Mouse (Mus musculus): ENCODE measurements around the gene Ikzf2.

Gene Ikzf2

DNA sequence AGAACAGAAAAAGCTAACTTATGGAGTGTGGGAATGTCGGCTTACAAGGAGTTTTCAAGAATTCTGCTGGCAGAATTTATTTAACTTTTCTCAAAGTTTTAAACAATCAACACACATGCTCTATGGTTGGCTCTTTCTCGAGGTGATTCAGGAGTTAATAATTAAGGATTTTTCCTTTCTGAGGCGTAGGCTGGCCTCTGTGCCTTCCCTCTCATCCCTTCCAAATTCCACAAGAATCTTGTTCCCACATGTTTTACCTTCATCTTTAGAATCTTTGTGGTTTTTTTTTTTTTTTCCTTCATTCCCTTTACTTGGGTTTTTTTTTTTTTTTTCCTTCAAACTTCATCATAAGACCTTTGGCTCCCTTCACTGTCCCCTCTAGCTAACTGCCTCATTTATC lies 178.8 kb downstream of the Ikzf2 start:
- DNase-seq (ENCODE audit: low spot score), result no peak

DNA sequence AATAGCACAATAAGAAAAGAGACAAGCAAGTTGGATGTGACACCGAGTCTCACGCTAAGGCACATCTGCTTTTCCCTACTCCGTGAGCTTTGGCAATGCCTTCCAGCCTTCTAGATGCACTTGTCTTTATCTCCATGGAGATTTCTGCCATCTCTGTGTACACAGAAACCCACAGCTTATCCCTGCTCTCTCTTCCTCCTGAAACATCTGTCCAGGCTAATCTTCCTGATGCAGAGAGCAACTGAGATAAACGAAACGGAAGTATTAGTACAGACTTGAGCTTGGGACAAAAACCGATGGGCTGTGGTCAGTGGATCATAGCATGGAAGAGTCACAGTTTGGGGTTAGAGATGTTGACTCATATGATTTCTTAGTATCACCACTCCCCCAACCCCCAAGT lies 179.5 kb downstream of the Ikzf2 start:
- no peak for DNase-seq (ENCODE audit: low spot score)

DNA sequence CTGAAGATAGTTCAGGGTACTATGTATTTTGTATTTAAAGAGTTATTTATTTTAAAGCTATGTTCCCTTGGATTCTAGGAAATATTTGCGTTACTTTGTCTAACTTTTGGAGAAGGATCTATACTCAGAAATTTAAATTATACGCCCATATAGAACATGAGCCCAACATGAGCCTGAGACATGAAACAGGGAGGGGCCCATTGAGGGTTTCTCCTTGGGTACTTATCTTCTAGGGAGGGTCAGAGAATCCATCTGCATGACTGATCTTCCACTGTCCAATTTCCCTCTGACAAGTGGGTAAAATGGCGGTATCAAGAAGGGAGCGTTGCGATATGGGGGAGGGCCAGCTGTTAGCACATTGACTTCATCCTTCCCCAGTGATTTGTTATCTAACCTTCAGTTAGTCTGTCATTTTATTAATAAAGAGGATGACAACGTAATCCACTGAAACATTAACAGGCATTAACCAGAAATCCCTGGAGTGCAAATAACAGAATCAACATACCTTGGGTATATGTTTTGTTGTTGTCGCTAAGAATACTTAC lies 180.4 kb downstream of the Ikzf2 start:
- no peak for DNase-seq (ENCODE audit: low spot score)

DNA sequence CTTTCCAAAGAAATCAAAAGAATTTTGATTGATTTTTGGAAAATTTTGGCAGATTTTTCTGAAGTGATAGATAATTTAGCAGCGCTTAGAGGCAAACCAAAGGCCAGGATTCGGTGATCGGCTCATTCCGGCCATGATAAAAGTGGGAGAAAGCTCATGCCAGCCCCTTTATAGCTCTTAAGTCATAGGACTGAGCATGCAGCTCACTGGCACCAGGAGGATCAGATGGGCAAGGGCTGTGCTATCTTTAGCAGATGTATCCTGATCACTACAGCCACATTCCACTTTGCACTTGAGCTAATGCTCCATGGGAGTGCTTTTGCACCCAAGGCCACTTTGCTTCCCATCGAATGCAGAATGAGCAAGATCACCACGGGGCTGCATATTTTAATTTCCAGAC lies 181.0 kb downstream of the Ikzf2 start:
- DNase-seq (ENCODE audit: low spot score), result no peak

DNA sequence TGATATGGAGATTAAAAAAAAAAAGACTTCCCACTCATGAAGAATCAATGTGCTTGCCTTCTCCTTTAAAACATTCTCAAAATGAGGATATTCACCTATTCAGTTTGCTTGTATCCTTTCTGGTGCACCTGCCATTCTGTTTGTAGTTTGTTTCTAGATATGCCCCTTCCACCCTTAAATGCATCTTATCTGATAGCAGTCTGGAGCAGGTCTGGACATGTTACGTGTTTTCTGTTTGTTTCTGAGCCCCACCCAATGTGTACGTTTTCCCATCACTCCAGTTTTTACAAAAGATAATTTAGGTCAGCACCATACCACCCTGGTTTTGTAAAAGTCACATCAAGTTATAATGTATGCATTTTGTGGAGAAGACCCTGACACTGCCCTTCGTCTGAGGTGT lies 186.7 kb downstream of the Ikzf2 start:
- DNase-seq (ENCODE audit: low spot score), result no peak

DNA sequence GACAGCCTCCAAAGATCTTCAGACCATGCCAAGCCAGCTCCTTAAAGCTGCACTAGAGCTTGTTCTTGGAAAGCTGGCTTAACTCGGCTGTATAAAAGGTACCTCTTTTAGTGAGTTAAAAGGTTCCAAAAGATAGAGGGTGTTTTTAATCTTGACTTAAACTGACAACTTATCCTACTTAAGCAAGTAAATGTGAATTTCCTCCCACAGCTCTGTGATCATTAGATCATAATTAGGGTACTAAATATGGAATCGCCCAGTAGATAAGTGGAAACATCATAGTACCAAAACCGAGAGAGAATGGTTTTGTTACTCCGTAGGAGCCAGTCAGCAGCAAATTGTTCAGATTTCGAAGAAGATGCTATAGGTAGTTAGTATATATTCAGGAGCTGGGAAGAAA lies 187.4 kb downstream of the Ikzf2 start:
- no peak for DNase-seq (ENCODE audit: low spot score)

DNA sequence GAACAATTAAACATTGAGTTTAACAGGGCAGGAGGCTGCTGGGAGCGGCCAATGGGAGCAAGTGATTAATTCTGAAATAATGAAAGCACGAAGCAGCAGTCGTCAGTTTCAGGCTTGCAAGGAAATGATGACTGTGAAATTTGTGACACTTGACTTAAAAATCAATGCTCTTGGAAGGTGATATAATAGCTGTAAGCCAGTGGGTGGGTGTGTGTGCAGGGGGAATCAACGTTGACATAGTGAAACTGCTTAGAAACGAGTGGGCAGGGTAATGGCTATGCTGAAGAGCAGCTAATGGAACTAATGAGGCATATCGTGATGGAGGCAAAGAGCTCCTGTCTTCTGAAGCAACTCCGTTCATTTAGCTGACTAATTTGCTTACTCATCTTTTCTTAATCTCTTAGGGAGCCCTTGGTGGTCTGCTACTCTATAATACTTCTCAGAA lies 188.2 kb downstream of the Ikzf2 start:
- peak; percentile 36 for DNase-seq (ENCODE audit: low spot score)

DNA sequence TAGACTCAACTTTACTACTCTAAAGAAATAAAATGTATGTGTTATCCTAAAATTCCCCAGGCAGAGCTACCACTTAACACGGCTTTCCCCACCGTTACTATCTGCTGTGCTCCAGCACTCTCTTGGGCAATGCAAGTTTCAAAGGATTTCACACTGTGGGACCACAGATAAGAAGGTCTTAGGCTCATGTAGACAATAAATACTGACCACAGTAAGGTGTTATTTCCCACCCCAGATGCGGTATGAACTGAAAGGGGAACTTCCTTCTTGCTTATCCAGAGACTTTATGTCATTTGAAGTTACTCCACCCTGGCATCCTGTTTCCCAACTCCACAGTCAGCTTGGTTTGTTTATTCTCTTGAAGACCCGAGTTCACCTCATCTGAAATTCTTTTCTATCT lies 191.0 kb downstream of the Ikzf2 start:
- no peak for DNase-seq (ENCODE audit: low spot score)

DNA sequence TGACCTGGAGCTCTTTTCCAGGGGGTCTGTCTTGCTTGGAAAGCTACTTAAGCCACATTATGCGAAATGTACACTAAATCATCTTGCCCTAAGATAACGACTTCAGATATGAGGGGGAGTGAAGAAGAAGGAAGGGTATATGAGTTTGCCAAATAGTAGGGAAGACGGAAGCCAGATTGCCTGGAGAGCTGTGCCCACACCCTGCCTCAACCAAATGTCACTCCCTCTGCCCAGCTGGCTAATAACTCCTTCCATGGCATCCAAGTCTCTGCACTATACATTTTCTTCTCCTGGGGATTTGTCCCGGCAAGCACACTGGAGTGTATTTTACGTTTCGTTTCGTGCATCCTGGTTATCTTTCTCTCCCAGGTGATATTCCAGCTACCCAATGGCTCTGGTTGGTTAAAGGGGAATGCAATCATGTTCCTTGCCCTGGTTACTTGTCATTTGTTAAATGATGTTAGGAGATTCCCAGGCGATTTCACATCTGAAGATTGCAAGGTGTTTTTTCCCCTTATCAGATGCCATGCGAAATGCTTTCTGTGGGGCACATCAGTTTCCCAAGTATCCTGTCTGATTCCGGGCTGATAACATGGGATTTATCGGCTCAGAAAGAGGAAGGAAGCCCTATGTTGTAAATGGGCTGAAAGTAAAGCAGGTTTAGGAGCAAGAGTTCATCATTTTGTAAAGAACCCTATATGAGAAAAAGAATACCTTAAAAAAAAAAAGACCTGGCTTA lies 193.6 kb downstream of the Ikzf2 start:
- no peak for DNase-seq (ENCODE audit: low spot score)

DNA sequence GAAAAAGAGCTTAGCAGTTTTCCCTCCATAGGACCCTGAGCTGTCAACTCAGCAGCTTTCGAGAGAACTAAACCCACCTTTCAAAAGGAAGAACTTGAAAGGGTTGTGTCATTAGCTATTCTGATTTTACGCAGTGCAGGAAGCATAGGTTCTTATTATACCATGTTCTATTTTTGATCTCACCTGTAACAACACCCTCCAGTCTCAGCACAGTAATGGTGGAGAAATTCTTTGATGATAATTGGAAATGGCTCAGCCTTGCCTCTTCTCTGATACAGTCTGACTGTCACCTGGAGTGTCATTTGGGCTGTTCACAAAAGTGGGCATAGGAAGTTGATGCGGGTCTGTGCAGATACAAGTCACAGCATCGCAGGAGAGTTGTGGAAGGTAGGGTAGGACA lies 195.0 kb downstream of the Ikzf2 start:
- no peak for DNase-seq (ENCODE audit: low spot score)

DNA sequence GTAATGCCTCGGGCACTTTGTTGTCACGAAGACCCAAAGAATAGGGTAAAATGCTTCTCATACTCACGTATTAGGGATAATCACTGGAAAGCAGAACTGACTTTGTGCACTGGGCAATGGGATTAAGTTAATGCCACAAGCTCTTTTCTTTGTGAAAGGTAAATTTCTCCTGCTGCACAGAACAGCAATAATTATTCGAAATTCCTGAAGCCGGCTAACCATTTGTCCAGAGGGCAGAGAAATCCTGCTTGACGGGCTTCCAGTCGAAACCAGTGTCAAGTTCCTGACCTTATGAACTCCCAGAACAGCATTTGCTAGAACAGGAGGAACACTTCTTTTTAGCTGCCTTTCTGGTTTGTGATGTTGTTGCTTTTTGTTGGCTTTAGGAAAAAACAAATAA lies 198.0 kb downstream of the Ikzf2 start:
- DNase-seq (ENCODE audit: low spot score), result peak; percentile 52

DNA sequence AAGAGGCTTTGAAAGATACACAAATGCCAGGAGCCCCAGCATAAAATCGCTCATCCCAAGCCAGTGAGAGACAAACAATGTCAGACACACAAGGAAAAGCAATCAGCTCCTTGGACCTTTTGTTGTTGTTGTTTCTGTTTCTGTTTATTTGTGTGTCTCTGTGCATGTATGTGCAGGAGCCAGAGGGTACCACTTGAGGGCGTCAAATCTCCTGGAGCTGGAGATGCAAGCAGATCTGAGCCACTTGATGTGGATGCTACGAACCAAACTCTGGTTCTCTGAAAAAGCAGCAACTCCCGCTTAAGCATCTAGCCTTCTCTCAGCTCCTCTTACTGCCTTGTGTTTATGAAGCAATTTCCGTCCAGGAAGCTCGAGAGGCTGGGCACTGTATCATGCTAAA lies 198.4 kb downstream of the Ikzf2 start:
- DNase-seq (ENCODE audit: low spot score), result no peak

All from embryo, embryonic 10.5 days (tissue).